Mouse (Mus musculus): ENCODE results near the gene Gchfr.

DNA sequence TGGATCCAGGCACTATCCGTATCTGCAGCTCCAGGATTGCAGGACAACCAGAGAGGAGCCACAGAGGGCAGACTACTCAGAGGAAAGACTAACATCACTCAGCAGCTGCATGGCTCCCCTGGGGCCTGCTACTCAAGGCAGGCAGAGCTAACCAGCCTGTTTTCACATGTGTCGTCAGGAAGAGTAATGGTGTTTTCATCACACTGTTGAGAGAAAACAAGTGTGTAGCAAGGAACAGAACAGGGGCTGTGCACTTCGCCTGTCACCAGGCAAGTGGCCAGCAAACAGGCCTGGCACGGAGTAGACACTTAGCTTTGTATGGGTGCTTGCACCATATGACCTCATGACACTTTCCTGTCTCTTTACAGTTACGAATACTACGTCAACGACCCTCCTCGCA, 4.0 kb downstream of the Gchfr start:
- TF ChIP-seq EP300 (IDR thresholded peaks at IDR 0.05; ENCODE audit: low read depth) (no peak), CTCF (IDR thresholded peaks at IDR 0.05; ENCODE audit: low read depth) (no peak)
